Mouse (Mus musculus): ENCODE data around the gene Snx22. TPM values are rescaled to one million over a fixed set of nuclear protein-coding genes. Genes with fewer than 3 reads are reported as not detected.

Snx22 gene
- polyA plus RNA-seq, 1 experiment from 2014 or later: 2.7 TPM

DNA sequence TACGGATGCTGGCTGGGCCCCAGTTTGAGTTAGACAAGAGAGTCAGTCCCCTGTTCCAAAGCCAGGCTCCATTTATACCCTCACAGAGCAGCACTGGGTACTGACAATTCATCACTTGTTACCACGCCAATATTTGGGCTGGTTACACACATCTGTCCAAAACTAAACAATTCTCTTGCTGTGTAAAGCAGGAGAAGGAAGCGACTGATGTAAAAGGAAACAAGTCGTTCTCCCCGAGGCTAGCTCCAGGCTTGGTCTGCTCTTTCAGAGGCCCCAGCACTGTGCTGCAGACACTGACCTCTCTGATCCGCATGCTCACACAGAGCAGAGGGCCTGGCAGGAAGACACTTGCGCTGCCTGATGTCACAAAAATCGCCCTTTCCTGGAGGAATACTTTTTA, 32.1 kb upstream of the Snx22 start:
- no peaks in the 10 kb centered on the region for H3K4me1 ChIP-seq (replicated peaks; ENCODE audit: control insufficient read depth, insufficient read depth, low read length)
- no peak for DNase-seq (ENCODE audit: low spot score)
- H3K9me3 ChIP-seq (ENCODE audit: control insufficient read depth, low read length): no peaks in the 10 kb centered on the region
- H3K27me3 ChIP-seq (ENCODE audit: control insufficient read depth, insufficient read depth, low read length): no peaks in the 10 kb centered on the region
- peaks cover 11% of the 10 kb centered on the region for H3K36me3 ChIP-seq (ENCODE audit: control insufficient read depth, insufficient read depth, low read length)
- no peak for ATAC-seq (ENCODE audit: low FRiP score)
- no peak overlapping the region for H3K4me3 ChIP-seq (ENCODE audit: low read depth, low read length)
- H3K9ac ChIP-seq (ENCODE audit: low read depth, low read length): no peak overlapping the region
- WGBS: 80% methylated on average over 8 of the region's 8 CpGs
- H3K4me2 ChIP-seq (replicated peaks; ENCODE audit: low read depth, low read length): no peak overlapping the region
- no peak overlapping the region for H3K27ac ChIP-seq (ENCODE audit: low read depth, low read length)

DNA sequence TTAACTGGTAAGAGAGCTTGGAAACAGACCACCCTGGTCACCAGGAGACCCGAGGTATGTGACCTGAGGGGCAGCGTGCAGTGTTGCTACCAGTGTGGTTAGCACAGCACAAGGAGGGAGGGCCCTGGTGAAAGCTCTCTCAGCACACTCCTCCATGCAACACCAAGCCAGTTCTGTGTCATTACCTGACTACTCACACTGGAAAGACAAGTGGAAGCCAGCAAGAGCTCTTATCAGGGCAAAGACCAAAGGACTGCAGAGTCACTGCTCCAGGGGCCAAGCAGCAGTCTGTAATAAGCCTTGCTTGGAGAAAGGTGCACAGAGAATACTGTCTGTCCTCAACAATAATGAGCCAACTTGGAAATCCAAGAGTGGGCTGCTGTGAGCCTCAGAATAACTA, 23.1 kb upstream of the Snx22 start:
- no peak overlapping the region for H3K9ac ChIP-seq (ENCODE audit: low read depth, low read length)
- 0 out of 2 replicates have a peak, but pooled peaks cover 5% of the 10 kb centered on the region for H3K36me3 ChIP-seq (ENCODE audit: control insufficient read depth, insufficient read depth, low read length)
- no peak overlapping the region for H3K27ac ChIP-seq (ENCODE audit: low read depth, low read length)
- H3K9me3 ChIP-seq (ENCODE audit: control insufficient read depth, low read length): no peaks in the 10 kb centered on the region
- no peak overlapping the region for H3K4me3 ChIP-seq (ENCODE audit: low read depth, low read length)
- 71% methylated on average over 2 of the region's 2 CpGs for WGBS
- DNase-seq (ENCODE audit: low spot score) (no peak), ATAC-seq (ENCODE audit: low FRiP score) (no peak)
- no peaks in the 10 kb centered on the region for H3K27me3 ChIP-seq (ENCODE audit: control insufficient read depth, insufficient read depth, low read length)
- H3K4me2 ChIP-seq (replicated peaks; ENCODE audit: low read depth, low read length): no peak overlapping the region
- H3K4me1 ChIP-seq (replicated peaks; ENCODE audit: control insufficient read depth, insufficient read depth, low read length): 0 out of 2 replicates have a peak, but pooled peaks cover 2% of the 10 kb centered on the region

DNA sequence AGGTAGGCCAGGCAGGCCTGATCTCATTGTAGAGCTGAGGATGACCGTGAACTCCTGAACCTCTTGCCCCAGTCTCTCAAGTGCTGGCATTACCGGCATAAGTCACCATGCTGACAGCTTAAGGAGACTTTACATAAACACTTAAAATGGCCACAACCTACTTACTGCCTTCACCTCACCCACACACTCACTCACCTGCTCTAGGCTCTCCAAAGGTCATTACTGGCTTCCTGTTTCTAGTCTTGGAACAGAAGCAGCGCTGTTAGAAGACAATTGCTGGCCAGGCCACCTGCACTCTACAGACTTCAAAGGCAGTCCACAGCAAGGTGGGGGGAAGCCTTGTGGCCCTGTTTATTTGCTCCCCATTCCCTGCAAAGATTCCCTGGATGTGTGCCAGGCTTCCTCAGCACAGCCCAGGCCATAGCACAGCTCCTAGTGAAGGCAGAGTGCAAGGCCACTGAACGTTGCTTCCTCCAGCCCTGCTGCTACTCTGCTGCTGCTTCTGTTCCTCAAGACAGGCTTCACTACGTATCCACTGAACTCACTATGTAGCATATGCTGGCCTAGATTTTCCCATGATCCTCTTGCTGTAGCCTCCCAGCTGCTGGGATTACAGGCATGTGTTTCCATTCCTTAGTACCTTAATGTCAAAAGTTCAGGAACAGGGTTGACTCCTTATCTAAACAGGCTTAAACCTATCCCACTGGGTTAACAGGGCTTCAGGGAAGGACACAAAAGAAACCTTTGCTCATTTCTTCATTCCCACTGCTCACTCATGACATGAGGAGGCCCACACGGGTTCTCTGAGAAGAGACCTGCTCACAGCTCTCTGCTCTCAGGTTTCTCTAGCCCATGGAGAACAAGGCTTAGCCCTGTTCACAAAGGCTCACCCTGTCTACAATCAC, 22.1 kb upstream of the Snx22 start:
- no peaks in the 10 kb centered on the region for H3K27me3 ChIP-seq (ENCODE audit: control insufficient read depth, insufficient read depth, low read length)
- H3K4me2 ChIP-seq (replicated peaks; ENCODE audit: low read depth, low read length): no peak overlapping the region
- peaks cover 7% of the 10 kb centered on the region; the same call in 1 of the 2 replicates for H3K36me3 ChIP-seq (ENCODE audit: control insufficient read depth, insufficient read depth, low read length)
- no peak for DNase-seq (ENCODE audit: low spot score)
- 0 out of 2 replicates have a peak, but pooled peaks cover 2% of the 10 kb centered on the region for H3K4me1 ChIP-seq (replicated peaks; ENCODE audit: control insufficient read depth, insufficient read depth, low read length)
- 82% methylated on average over 6 of the region's 6 CpGs for WGBS
- H3K9me3 ChIP-seq (ENCODE audit: control insufficient read depth, low read length): no peaks in the 10 kb centered on the region
- H3K4me3 ChIP-seq (ENCODE audit: low read depth, low read length): no peak overlapping the region
- ATAC-seq (ENCODE audit: low FRiP score): no peak
- H3K9ac ChIP-seq (ENCODE audit: low read depth, low read length): no peak overlapping the region
- H3K27ac ChIP-seq (ENCODE audit: low read depth, low read length): no peak overlapping the region

DNA sequence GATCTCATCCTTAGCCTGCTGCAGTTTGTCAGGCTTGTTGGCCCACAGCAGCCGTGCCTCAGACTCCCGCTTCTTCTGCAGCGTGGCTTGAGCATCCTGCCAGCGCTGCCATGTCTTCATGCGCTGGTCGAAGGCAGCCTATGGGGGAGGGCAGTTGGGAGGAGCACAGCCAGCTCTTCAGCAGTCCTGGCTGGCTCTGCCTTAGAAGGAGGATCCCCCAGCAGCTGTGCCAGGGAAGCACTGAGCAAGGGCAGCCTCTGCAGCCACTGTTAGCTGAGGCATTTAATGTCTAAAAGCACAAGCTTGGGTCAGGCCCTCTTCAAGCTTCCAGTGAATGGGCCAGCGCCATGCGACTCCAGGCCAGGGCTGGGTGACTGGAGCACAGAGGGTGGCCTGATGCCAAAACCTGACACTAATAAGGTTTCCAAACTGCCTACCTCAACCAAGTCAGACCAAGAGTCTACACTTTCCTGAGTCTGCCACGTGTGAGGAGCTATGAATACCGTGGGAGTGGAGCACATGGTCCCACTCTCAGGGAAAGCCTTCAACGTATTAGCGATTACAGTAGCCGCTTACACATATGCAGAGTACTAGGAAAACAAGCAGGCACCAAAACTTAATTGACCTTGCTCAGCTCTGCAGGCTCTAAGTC, 21.2 kb upstream of the Snx22 start:
- no peak overlapping the region for H3K9ac ChIP-seq (ENCODE audit: low read depth, low read length)
- no peak overlapping the region for H3K4me3 ChIP-seq (ENCODE audit: low read depth, low read length)
- H3K27ac ChIP-seq (ENCODE audit: low read depth, low read length): no peak overlapping the region
- H3K4me1 ChIP-seq (replicated peaks; ENCODE audit: control insufficient read depth, insufficient read depth, low read length): 0 out of 2 replicates have a peak, but pooled peaks cover 2% of the 10 kb centered on the region
- WGBS: 93% methylated on average over 13 of the region's 13 CpGs
- ATAC-seq (ENCODE audit: low FRiP score) (no peak), DNase-seq (ENCODE audit: low spot score) (no peak)
- no peaks in the 10 kb centered on the region for H3K9me3 ChIP-seq (ENCODE audit: control insufficient read depth, low read length)
- H3K36me3 ChIP-seq (ENCODE audit: control insufficient read depth, insufficient read depth, low read length): peaks cover 7% of the 10 kb centered on the region; the same call in 1 of the 2 replicates
- no peaks in the 10 kb centered on the region for H3K27me3 ChIP-seq (ENCODE audit: control insufficient read depth, insufficient read depth, low read length)
- H3K4me2 ChIP-seq (replicated peaks; ENCODE audit: low read depth, low read length): no peak overlapping the region

DNA sequence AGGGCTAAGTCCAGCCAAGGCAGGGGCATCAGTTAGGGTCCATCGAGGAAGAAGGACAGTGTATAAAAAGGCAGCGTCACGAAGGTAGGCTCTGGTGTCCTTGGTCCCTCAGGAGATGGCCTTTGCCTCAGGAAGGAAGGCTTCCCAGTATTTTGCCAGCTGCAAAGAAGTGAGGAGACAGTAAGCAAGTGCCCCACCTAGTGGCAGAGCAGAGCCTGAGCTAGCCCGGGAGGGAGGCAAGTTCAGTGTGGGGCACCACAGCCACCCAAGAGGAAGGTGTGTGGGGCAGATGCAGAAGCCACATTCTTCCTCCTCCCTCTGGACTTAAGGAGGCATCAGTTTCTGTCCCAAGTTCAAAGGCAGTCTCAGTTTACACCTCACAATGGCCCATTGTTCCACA, 18.9 kb upstream of the Snx22 start:
- Histone ChIP-seq H3K4me2 (replicated peaks; ENCODE audit: low read depth, low read length) (no peak overlapping the region), H3K36me3 (ENCODE audit: control insufficient read depth, insufficient read depth, low read length) (peaks cover 7% of the 10 kb centered on the region; the same call in 1 of the 2 replicates), H3K9ac (ENCODE audit: low read depth, low read length) (no peak overlapping the region), H3K27ac (ENCODE audit: low read depth, low read length) (no peak overlapping the region), H3K4me3 (ENCODE audit: low read depth, low read length) (no peak overlapping the region), H3K9me3 (ENCODE audit: control insufficient read depth, low read length) (no peaks in the 10 kb centered on the region), H3K27me3 (ENCODE audit: control insufficient read depth, insufficient read depth, low read length) (no peaks in the 10 kb centered on the region), H3K4me1 (replicated peaks; ENCODE audit: control insufficient read depth, insufficient read depth, low read length) (0 out of 2 replicates have a peak, but pooled peaks cover 2% of the 10 kb centered on the region)
- 31% methylated on average over 4 of the region's 4 CpGs for WGBS
- ATAC-seq (ENCODE audit: low FRiP score) (no peak), DNase-seq (ENCODE audit: low spot score) (peak; percentile 61)

DNA sequence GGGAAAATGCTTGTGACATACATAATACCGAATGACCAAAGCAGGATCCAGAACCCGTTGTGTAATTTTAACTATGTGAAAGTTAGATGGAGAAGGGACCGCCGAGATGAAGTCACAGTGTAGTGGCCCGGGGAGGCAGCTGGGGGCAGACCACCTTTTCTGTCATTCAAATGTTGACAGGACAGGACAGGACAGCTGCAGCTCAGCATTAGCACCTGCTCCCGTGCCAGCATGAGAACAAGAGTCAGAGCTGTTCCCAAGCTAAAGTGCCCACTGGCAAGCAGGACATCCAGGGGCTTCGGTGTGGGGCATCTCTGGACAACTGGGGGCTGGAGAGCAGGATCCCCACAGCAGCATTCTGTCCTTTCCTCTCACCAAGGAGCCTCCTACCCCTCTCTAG, 17.5 kb upstream of the Snx22 start:
- H3K27me3 ChIP-seq (ENCODE audit: control insufficient read depth, insufficient read depth, low read length): no peaks in the 10 kb centered on the region
- H3K4me3 ChIP-seq (ENCODE audit: low read depth, low read length): no peak overlapping the region
- ATAC-seq (ENCODE audit: low FRiP score): no peak
- H3K4me1 ChIP-seq (replicated peaks; ENCODE audit: control insufficient read depth, insufficient read depth, low read length): 0 out of 2 replicates have a peak, but pooled peaks cover 2% of the 10 kb centered on the region
- no peaks in the 10 kb centered on the region for H3K9me3 ChIP-seq (ENCODE audit: control insufficient read depth, low read length)
- H3K36me3 ChIP-seq (ENCODE audit: control insufficient read depth, insufficient read depth, low read length): peaks cover 2% of the 10 kb centered on the region; the same call in 1 of the 2 replicates
- WGBS: 97% methylated on average over 7 of the region's 7 CpGs
- no peak overlapping the region for H3K27ac ChIP-seq (ENCODE audit: low read depth, low read length)
- no peak for DNase-seq (ENCODE audit: low spot score)
- no peak overlapping the region for H3K4me2 ChIP-seq (replicated peaks; ENCODE audit: low read depth, low read length)
- no peak overlapping the region for H3K9ac ChIP-seq (ENCODE audit: low read depth, low read length)

DNA sequence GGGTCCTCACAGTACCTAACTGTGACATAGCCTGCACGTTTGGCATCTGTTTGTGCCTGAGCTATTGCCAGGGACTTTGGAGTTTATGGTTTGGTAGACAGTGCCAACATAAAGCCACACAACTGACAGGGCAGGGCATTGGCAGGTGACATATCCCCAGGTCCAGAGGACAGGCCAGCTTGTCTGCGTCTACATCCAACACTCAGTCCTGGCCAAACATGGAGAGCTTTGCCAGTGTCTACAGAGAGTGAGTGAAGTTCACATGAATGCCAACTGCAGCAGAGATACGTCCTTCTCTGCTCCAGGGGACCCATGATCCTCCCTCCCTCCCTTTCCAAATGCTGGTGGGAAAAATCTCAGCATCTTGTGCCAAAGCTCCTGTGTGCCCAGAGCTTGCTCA, 14.7 kb upstream of the Snx22 start:
- Histone ChIP-seq H3K27me3 (ENCODE audit: control insufficient read depth, insufficient read depth, low read length) (no peaks in the 10 kb centered on the region), H3K36me3 (ENCODE audit: control insufficient read depth, insufficient read depth, low read length) (peaks cover 2% of the 10 kb centered on the region; the same call in 1 of the 2 replicates), H3K4me3 (ENCODE audit: low read depth, low read length) (no peak overlapping the region), H3K9ac (ENCODE audit: low read depth, low read length) (no peak overlapping the region), H3K4me2 (replicated peaks; ENCODE audit: low read depth, low read length) (no peak overlapping the region), H3K27ac (ENCODE audit: low read depth, low read length) (no peak overlapping the region), H3K4me1 (replicated peaks; ENCODE audit: control insufficient read depth, insufficient read depth, low read length) (no peaks in the 10 kb centered on the region), H3K9me3 (ENCODE audit: control insufficient read depth, low read length) (no peaks in the 10 kb centered on the region)
- ATAC-seq (ENCODE audit: low FRiP score) (no peak), DNase-seq (ENCODE audit: low spot score) (no peak)
- 94% methylated on average over 3 of the region's 3 CpGs for WGBS

DNA sequence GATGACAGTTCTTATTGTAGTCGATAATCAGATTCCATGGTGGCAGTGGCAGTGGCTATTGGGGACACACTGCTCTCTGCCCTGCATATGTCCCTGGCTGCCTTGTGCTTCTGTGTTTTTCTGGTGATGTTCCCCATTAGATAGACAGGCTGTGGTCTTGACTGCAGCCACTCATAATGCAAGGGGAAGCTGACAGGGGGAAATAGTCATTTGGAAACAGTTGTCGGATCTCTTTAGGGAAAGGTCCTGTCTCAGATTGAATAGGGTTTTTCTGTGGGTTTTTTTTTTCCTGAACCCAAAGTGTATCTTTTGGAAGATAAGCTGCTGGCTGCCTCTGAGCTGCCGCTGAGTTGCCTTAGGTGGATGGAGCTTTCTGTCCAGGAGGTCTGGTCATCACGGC, 12.5 kb upstream of the Snx22 start:
- H3K9me3 ChIP-seq (ENCODE audit: control insufficient read depth, low read length): no peaks in the 10 kb centered on the region
- H3K4me3 ChIP-seq (ENCODE audit: low read depth, low read length): no peak overlapping the region
- 0 out of 2 replicates have a peak, but pooled peaks cover 2% of the 10 kb centered on the region for H3K4me1 ChIP-seq (replicated peaks; ENCODE audit: control insufficient read depth, insufficient read depth, low read length)
- H3K36me3 ChIP-seq (ENCODE audit: control insufficient read depth, insufficient read depth, low read length): peaks cover 1% of the 10 kb centered on the region; the same call in 1 of the 2 replicates
- H3K27me3 ChIP-seq (ENCODE audit: control insufficient read depth, insufficient read depth, low read length): no peaks in the 10 kb centered on the region
- no peak overlapping the region for H3K9ac ChIP-seq (ENCODE audit: low read depth, low read length)
- WGBS: 87% methylated on average over 4 of the region's 4 CpGs
- H3K4me2 ChIP-seq (replicated peaks; ENCODE audit: low read depth, low read length): no peak overlapping the region
- ATAC-seq (ENCODE audit: low FRiP score): no peak
- no peak overlapping the region for H3K27ac ChIP-seq (ENCODE audit: low read depth, low read length)
- no peak for DNase-seq (ENCODE audit: low spot score)

Measured in hindbrain, embryonic 11.5 days (tissue).